Mouse (Mus musculus) kidney, embryonic 16.5 days (tissue): ENCODE results near the gene Sf3a1. TPM values are rescaled to one million over a fixed set of nuclear protein-coding genes. Genes with fewer than 3 reads are reported as not detected.

Source experiments
- ATAC-seq: fragments of 200-750 bp; cut with Nextera tagmentation; 2 replicates; pipeline ENCODE4 v1.8.0; 2017; ENCODE audit warnings: moderate TSS enrichment; ENCODE audit not compliant: low FRiP score, low TSS enrichment
- H3K27ac ChIP-seq: fragments of 300-500 bp; sonication (generic); 2 replicates; pipeline ENCODE4 v1.5.1; 2014; ENCODE audit warnings: low read length
- H3K27me3 ChIP-seq: fragments of 300-500 bp; sonication (generic); 2 replicates; pipeline ENCODE4 v1.6.1; 2014; ENCODE audit warnings: low read length, control low read depth, mixed read lengths; ENCODE audit not compliant: insufficient read depth
- H3K36me3 ChIP-seq: fragments of 300-500 bp; sonication (generic); 2 replicates; pipeline ENCODE4 v1.6.1; 2014; ENCODE audit warnings: low read length, control low read depth, mixed read lengths; ENCODE audit not compliant: insufficient read depth
- H3K4me1 ChIP-seq: fragments of 300-500 bp; sonication (generic); 2 replicates; pipeline ENCODE4 v1.6.1; 2014; ENCODE audit warnings: low read length, control low read depth, mixed read lengths; ENCODE audit not compliant: insufficient read depth
- H3K4me2 ChIP-seq: fragments of 300-500 bp; sonication (generic); replicated peaks from 2 replicates; pipeline ENCODE4 v1.6.1; 2014; ENCODE audit warnings: low read depth, low read length
- H3K4me3 ChIP-seq: fragments of 300-500 bp; sonication (generic); 2 replicates; pipeline ENCODE4 v1.5.1; 2014; ENCODE audit warnings: mild to moderate bottlenecking, low read length
- H3K9ac ChIP-seq: fragments of 300-500 bp; sonication (generic); replicated peaks from 2 replicates; pipeline ENCODE4 v1.6.1; 2014; ENCODE audit warnings: low read length
- H3K9me3 ChIP-seq: fragments of 300-500 bp; sonication (generic); 2 replicates; pipeline ENCODE4 v1.6.1; 2016; ENCODE audit warnings: low read length, control low read depth
- WGBS: fragments of 180-500 bp; shearing (Covaris S2); extraction: QIAGEN DNeasy Blood & Tissue Kit; methylation state at CpG from one replicate; pipeline ENCODE4 v1.1.7; 2014; 5-methylcytosine and 5-hydroxymethylcytosine counted together
- polyA plus RNA-seq: library from polyadenylated mRNA; unstranded; fragments of >200 nt; fragmentation: Nextera tagmentation; extraction: Ambion mirVana; gene quantifications from 2 replicates; pipeline ENCODE4 v1.2.1, GENCODE M21; 2015

The Sf3a1 gene
- polyA plus RNA-seq, 1 experiment from 2014 or later: 54.5 TPM

DNA sequence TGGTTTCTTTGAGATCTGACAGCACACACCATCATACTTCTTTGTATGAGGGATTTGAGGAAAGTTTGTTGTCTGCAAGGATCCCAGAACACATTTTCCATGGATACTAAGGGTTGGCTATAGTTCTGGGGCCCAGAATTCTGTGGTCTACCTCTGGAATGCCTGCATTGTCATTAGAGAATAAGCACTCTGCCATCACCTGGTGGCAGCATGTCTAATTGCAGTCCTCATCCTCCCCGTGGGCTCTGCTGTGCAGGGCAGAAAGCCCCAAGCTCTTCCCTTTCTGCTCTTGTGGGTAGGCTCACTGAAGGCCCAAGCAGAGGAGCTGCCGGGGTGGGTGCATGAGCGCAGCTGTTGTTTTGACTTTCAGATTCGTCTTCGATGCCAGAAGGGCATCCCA, 49.4 kb downstream of the Sf3a1 start:
- Histone ChIP-seq H3K9me3 (no peaks in the 10 kb centered on the region), H3K4me3 (no peak overlapping the region), H3K4me2 (no peak overlapping the region), H3K27me3 (no peaks in the 10 kb centered on the region), H3K27ac (no peak overlapping the region), H3K9ac (no peak overlapping the region), H3K36me3 (peaks cover 41% of the 10 kb centered on the region), H3K4me1 (no peaks in the 10 kb centered on the region)
- ATAC-seq: no peak
- WGBS: 79% methylated on average over 5 of the region's 5 CpGs

DNA sequence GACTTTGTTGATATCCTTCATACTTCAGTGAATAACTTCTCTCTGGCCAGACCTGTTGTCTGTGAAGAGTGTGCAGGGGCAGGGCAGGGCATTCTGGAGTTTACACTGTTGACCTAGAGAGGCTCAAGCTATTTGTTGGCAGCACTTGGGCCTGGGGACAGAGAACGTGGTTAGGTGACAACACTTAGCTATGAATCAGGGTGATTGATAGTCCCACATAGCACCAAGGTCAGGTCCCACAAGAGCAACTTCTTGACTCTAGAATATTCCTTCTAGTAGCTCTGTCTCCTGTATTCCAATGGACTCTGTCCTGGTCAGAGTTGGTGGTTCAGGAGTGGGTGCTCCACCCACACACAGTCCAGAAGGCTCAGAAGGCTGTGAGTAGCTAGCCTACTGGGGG, 50.6 kb downstream of the Sf3a1 start:
- 36% methylated on average over 1 of the region's 1 CpGs for WGBS
- no peak overlapping the region for H3K4me3 ChIP-seq
- H3K36me3 ChIP-seq: peaks cover 53% of the 10 kb centered on the region
- no peaks in the 10 kb centered on the region for H3K27me3 ChIP-seq
- H3K9me3 ChIP-seq: no peaks in the 10 kb centered on the region
- H3K4me1 ChIP-seq: no peaks in the 10 kb centered on the region
- ATAC-seq: no peak
- no peak overlapping the region for H3K27ac ChIP-seq
- H3K4me2 ChIP-seq: no peak overlapping the region
- no peak overlapping the region for H3K9ac ChIP-seq

DNA sequence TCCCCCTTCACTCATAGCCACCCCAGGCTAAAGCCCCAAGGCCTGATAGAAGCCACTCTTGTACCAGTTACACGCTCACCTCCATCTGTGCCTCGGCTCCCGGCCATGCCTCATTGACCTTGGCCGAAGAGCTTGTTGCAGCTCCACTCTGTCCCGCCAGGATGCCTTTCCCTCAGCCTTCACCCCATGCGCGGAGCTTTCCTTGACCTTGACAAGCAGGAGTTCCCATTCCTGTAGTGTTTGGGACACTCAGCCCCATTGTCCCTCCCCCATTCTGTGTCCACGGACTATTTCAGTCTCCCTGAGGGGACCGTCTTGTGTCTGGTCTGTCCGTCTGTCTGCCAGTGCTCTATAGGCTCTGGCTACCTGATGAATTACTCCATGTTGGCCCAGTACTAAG, 53.0 kb downstream of the Sf3a1 start:
- no peak for ATAC-seq
- WGBS: 63% methylated on average over 10 of the region's 10 CpGs

DNA sequence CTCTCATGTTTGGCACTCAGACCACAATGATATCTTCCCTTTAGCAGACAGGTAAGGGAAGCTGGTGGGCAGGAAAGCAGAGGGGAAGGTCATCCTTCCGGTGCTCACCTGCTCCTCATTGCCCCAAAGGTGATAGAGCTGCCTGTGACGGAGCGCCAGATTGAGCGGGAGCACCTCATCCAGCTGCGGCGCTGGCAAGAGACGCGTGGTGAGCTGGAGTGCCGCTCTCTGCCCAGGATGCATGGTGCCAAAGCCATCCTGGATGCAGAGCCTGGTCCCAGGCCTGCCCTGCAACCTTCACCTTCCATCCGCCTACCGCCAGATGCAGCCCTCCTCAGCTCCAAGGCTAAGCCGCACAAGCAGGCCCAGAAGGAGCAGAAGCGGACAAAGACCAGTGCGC, 54.4 kb downstream of the Sf3a1 start:
- H3K4me3 ChIP-seq: no peak overlapping the region
- H3K27me3 ChIP-seq: peaks cover 6% of the 10 kb centered on the region; the same call in 1 of the 2 replicates
- H3K4me1 ChIP-seq: peaks cover 12% of the 10 kb centered on the region
- H3K9me3 ChIP-seq: no peaks in the 10 kb centered on the region
- no peak overlapping the region for H3K9ac ChIP-seq
- no peak for ATAC-seq
- no peak overlapping the region for H3K27ac ChIP-seq
- H3K36me3 ChIP-seq: peaks cover 34% of the 10 kb centered on the region
- WGBS: 92% methylated on average over 14 of the region's 14 CpGs
- H3K4me2 ChIP-seq: no peak overlapping the region

More for the DNA sequence above, 53.0 kb downstream of the Sf3a1 start:
- H3K4me1 ChIP-seq: no peaks in the 10 kb centered on the region
- H3K9me3 ChIP-seq: no peaks in the 10 kb centered on the region
- no peak overlapping the region for H3K4me3 ChIP-seq
- peaks cover 40% of the 10 kb centered on the region for H3K36me3 ChIP-seq
- H3K9ac ChIP-seq: no peak overlapping the region
- H3K4me2 ChIP-seq: no peak overlapping the region
- H3K27ac ChIP-seq: no peak overlapping the region
- H3K27me3 ChIP-seq: no peaks in the 10 kb centered on the region

DNA sequence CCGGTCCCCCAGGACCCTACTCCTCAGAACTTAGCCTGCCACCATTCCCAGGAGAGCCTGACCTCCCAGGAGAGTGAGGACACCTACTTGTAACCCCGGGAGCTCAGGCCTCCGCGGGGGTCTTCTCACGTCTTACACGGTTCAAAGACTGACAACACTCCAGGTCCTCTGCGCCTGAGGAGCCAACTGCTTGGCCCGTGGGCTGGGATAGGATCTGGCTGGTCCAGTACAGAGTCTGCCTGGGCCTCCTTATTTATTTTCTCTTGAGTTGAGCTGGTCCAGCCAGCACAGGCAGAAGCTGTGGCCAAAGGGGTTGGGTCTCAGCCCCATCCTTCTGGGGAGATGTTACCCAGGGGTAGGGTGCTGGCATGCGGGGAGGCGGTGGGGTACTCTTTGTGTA, 54.9 kb downstream of the Sf3a1 start:
- 86% methylated on average over 10 of the region's 10 CpGs for WGBS
- H3K4me3 ChIP-seq: no peak overlapping the region
- H3K4me1 ChIP-seq: peaks cover 12% of the 10 kb centered on the region
- no peak for ATAC-seq
- H3K4me2 ChIP-seq: no peak overlapping the region
- peaks cover 6% of the 10 kb centered on the region; the same call in 1 of the 2 replicates for H3K27me3 ChIP-seq
- peaks cover 31% of the 10 kb centered on the region for H3K36me3 ChIP-seq
- H3K9ac ChIP-seq: no peak overlapping the region
- H3K27ac ChIP-seq: no peak overlapping the region
- no peaks in the 10 kb centered on the region for H3K9me3 ChIP-seq

DNA sequence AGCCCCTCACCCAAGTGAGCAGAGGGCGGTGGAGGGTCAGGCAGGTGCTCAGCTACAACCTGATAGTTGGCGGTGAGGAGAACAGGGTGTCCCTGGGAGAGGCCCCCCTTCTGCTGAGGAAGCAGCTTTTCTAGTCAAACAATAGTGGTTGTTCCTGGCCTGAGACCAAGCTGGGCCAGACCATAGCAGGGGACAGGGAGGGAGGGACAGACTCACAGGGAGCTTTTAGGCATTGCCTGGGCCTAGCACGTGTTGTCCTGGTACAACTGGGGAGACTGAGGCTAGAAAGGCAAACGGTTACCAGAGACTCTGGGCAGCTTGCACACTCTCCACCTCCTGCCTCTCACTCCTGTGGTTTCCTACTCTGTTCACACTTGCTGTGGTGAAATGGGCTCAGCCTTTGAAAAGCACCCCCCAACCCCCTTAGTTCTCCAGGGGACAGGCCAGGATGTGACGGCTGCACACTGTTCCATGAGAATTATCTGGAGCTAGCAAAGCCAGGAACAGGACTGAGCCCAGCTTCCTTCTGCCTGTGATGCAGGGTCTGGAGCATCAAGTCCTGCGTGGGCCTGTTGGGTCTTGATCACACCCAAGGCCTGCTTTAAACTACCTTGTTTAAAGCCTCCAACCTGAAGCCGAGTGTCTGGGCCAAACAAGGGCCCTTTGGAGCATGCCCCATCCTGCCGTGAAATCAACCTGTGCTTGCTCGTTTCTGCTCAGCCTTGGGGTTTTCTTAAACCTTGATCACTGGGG, 56.3 kb downstream of the Sf3a1 start:
- peaks cover 12% of the 10 kb centered on the region for H3K4me1 ChIP-seq
- peak overlapping the region; percentile 19; the same call in 1 of the 2 replicates for H3K27ac ChIP-seq
- no peaks in the 10 kb centered on the region for H3K9me3 ChIP-seq
- peaks cover 6% of the 10 kb centered on the region; the same call in 1 of the 2 replicates for H3K27me3 ChIP-seq
- no peak overlapping the region for H3K4me2 ChIP-seq
- 82% methylated on average over 9 of the region's 9 CpGs for WGBS
- ATAC-seq: no peak
- H3K36me3 ChIP-seq: peaks cover 24% of the 10 kb centered on the region
- H3K4me3 ChIP-seq: no peak overlapping the region
- no peak overlapping the region for H3K9ac ChIP-seq

DNA sequence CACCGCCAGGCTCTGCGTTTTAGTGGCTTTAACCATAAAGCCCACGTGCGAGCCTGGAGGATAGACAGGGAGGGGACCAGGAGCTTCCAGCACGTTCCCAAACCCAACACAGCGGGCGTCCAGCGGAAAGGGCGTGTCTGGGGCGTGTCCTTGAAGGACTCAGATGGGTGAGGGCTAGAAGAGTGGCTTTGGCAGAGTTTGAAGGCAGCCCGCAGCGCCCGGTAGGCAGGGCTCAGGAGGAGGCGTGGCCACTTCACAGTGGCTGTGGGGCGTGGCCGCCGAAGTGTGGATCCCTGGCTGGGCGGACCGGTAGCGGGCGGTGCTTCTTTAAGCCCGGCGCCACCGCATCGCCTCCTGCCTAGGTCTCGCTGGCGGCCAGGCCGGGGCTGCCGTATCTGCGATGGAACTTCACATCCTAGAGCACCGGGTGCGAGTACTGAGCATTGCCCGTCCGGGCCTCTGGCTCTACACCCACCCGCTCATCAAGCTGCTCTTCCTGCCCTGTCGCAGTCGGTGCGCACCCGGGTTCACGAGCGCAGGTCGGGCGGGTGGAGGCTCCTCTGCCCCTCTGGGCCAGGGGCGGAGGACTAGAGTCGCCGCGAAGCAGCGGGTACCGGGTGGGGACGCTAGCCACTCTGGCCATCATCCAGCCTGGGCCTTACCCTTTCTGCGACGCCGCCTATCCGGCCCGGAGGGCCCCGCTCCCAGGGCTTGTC, 57.9 kb downstream of the Sf3a1 start, which contains the start of gene Castor1:
Gene Castor1, plus strand, starts transcription at position 312 of the 716 bp plus-strand sequence.
- Histone ChIP-seq H3K9me3 (no peaks in the 10 kb centered on the region), H3K36me3 (peaks cover 20% of the 10 kb centered on the region), H3K27ac (no peak within 1 kb of the TSS), H3K9ac (peak within 1 kb of the TSS; percentile 68), H3K4me3 (peak within 1 kb of the TSS; percentile 48), H3K4me1 (peaks cover 12% of the 10 kb centered on the region), H3K4me2 (peak within 1 kb of the TSS; percentile 83), H3K27me3 (peaks cover 6% of the 10 kb centered on the region; the same call in 1 of the 2 replicates)
- peak; percentile 89 for ATAC-seq
- WGBS: 2% methylated on average over 56 of the region's 56 CpGs

DNA sequence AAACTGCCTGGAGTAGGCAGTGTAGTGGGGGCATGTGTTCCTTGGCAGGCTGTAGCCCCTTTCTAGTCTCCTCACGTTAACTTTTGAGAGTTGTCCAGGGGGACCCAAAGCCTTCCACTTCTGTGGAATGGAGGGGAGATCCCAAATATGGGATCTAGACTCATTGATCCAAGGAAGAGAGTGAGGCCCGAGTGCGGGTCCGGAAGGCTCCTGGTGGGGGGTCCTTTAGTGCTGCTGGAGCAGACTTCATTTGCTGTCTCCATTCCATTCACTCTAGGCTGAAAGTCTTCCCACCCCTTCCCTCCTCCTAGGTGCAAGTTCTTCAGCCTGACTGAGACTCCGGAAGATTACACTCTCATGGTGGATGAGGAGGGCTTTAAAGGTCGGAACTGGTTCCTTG, 58.5 kb downstream of the Sf3a1 start:
- Histone ChIP-seq H3K27me3 (peaks cover 6% of the 10 kb centered on the region; the same call in 1 of the 2 replicates), H3K4me1 (peaks cover 12% of the 10 kb centered on the region), H3K36me3 (peaks cover 19% of the 10 kb centered on the region), H3K9ac (peak overlapping the region; percentile 68), H3K4me2 (peak overlapping the region; percentile 83), H3K4me3 (peak overlapping the region; percentile 48), H3K9me3 (no peaks in the 10 kb centered on the region), H3K27ac (no peak overlapping the region)
- no peak for ATAC-seq
- WGBS: 8% methylated on average over 6 of the region's 6 CpGs

DNA sequence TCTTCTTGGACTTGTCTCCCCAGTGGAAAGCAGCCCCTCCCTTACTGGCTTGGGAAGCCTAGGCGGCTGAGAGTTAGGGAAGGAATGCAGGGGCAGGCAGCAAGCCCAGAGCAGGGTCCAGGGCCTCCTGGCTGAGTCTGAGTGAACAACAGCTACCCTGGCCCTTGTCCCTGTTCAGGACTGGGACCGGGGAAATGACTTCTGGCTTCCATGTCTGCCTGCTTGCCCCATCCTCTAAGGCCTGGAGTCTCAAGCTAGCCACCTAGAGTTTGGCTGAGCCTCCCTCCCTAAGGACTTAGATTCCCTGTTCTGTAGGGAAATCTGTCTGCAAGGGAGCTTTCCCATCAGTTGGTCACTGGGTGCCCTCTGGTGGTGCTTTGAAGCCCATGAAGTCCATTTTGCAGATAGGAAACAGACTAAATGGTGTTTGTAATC, 59.2 kb downstream of the Sf3a1 start:
- Histone ChIP-seq H3K27me3 (peaks cover 6% of the 10 kb centered on the region; the same call in 1 of the 2 replicates), H3K36me3 (peaks cover 15% of the 10 kb centered on the region), H3K9me3 (no peaks in the 10 kb centered on the region), H3K27ac (no peak overlapping the region), H3K4me2 (peak overlapping the region; percentile 83), H3K9ac (peak overlapping the region; percentile 68), H3K4me1 (peaks cover 12% of the 10 kb centered on the region), H3K4me3 (no peak overlapping the region)
- no peak for ATAC-seq
- WGBS: 10% methylated on average over 2 of the region's 2 CpGs

DNA sequence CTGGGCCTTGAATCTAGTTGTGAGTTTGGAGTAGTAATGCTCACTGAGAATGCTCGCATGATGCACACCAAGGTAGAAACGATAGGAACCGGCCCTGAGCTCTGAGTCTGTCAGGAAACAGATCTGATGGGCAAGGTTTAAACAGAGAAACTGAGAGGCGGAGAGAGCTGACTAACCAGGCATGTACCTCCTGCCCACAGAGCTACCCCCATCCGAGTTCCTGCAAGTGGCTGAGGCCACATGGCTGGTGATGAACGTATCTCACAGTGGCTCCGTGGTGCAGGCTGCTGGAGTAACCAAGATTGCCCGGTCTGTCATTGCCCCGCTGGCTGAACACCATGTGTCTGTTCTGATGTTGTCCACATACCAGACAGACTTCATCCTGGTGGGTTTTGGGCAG, 59.8 kb downstream of the Sf3a1 start:
- Histone ChIP-seq H3K9me3 (no peaks in the 10 kb centered on the region), H3K27ac (no peak overlapping the region), H3K27me3 (peaks cover 6% of the 10 kb centered on the region; the same call in 1 of the 2 replicates), H3K4me1 (peaks cover 12% of the 10 kb centered on the region), H3K9ac (no peak overlapping the region), H3K36me3 (peaks cover 11% of the 10 kb centered on the region), H3K4me2 (no peak overlapping the region), H3K4me3 (no peak overlapping the region)
- no peak for ATAC-seq
- 63% methylated on average over 9 of the region's 9 CpGs for WGBS
